Mouse (Mus musculus) liver, adult 2 months (tissue): ENCODE results near the gene Zc3h12d. TPM values are rescaled to one million over a fixed set of nuclear protein-coding genes. Genes with fewer than 3 reads are reported as not detected.

Experiments
- DNase-seq: peaks from one replicate; pipeline ENCODE4 v3.0.0-alpha.2; 2011; ENCODE audit warnings: low read depth, low spot score; ENCODE audit errors: extremely low read depth
- H3K27ac ChIP-seq: fragments of 200-500 bp; replicated peaks from 2 replicates; pipeline ENCODE4 v1.5.1; 2012; ENCODE audit warnings: low read depth, mild to moderate bottlenecking, control low read depth, inconsistent platforms, low read length; ENCODE audit not compliant: insufficient read depth
- H3K27me3 ChIP-seq: fragments of 200-500 bp; 2 replicates; pipeline ENCODE4 v1.6.1; 2012; ENCODE audit warnings: mild to moderate bottlenecking, moderate library complexity, low read length, inconsistent platforms; ENCODE audit not compliant: control insufficient read depth, insufficient read depth
- H3K36me3 ChIP-seq: fragments of 200-500 bp; 2 replicates; pipeline ENCODE4 v1.6.1; 2012; ENCODE audit warnings: low read length, inconsistent platforms; ENCODE audit not compliant: control insufficient read depth, insufficient read depth
- H3K4me1 ChIP-seq: fragments of 200-500 bp; 2 replicates; pipeline ENCODE4 v1.6.1; 2011; ENCODE audit warnings: low read length; ENCODE audit not compliant: control insufficient read depth, insufficient read depth
- H3K4me3 ChIP-seq: fragments of 200-500 bp; 2 replicates; pipeline ENCODE4 v1.5.1; 2011; ENCODE audit warnings: low read depth, mild to moderate bottlenecking, control low read depth, low read length, moderate library complexity; ENCODE audit not compliant: insufficient read depth
- H3K79me2 ChIP-seq: fragments of 200-500 bp; 2 replicates; pipeline ENCODE4 v1.6.1; 2012; ENCODE audit warnings: inconsistent platforms, mild to moderate bottlenecking, low read length, moderate library complexity; ENCODE audit not compliant: control insufficient read depth, insufficient read depth
- H3K9ac ChIP-seq: fragments of 200-500 bp; 2 replicates; pipeline ENCODE4 v1.6.1; 2012; ENCODE audit warnings: low read depth, mild to moderate bottlenecking, control low read depth, inconsistent platforms, low read length
- CTCF ChIP-seq: fragments of 200-500 bp; IDR thresholded peaks from 2 replicates; pipeline ENCODE4 v1.5.1; 2011; ENCODE audit warnings: low read depth, low read length, control low read depth
- POLR2A ChIP-seq: fragments of 200-500 bp; IDR thresholded peaks from 2 replicates; pipeline ENCODE4 v1.6.1; 2011; ENCODE audit warnings: low read length, control low read depth; ENCODE audit not compliant: insufficient read depth; ENCODE audit errors: extremely low read depth
- WGBS: fragments of 180-500 bp; shearing (Covaris S2); methylation state at CpG from one replicate; pipeline ENCODE4 v1.1.7; 2018; 5-methylcytosine and 5-hydroxymethylcytosine counted together
- polyA plus RNA-seq: library from polyadenylated mRNA; depleted of rRNA; stranded (reverse); fragments of >200 nt; gene quantifications from 2 replicates; pipeline ENCODE4 v1.2.3, GENCODE M21; 2012; rRNA removed
- total RNA-seq: library from RNA; depleted of rRNA; stranded (reverse); fragments of >200 nt; gene quantifications from 2 replicates; pipeline ENCODE4 v1.2.3, GENCODE M21; 2014; rRNA removed

The Zc3h12d gene
- total RNA-seq (2.2 and 2.6 TPM in 2 replicates), polyA plus RNA-seq (1.6 TPM in 2 replicates)

- DNase-seq, result peak; percentile 87
- Histone ChIP-seq H3K27ac (peak within 1 kb of the TSS; percentile 38), H3K36me3 (no peaks in the 10 kb centered on the region), H3K27me3 (no peaks in the 10 kb centered on the region), H3K79me2 (no peaks in the 10 kb centered on the region), H3K4me1 (peaks cover 5% of the 10 kb centered on the region), H3K4me3 (peak within 1 kb of the TSS; percentile 41), H3K9ac (peak within 1 kb of the TSS; percentile 47)
- WGBS, result 2% methylated on average over 15 of the region's 15 CpGs
- no peak for TF ChIP-seq POLR2A
Measured at GRCm38 (mm10) chr10:7832171-7832676, at the start of gene Zc3h12d. Gene Zc3h12d (plus strand): TSS chr10:7832470.

- Histone ChIP-seq H3K9ac (no peak overlapping the region), H3K79me2 (no peaks in the 10 kb centered on the region), H3K36me3 (no peaks in the 10 kb centered on the region; the same call in 1 of the 2 replicates), H3K4me3 (no peak overlapping the region), H3K4me1 (no peaks in the 10 kb centered on the region), H3K27me3 (no peaks in the 10 kb centered on the region), H3K27ac (no peak overlapping the region)
- no peak for DNase-seq
- TF ChIP-seq POLR2A (no peak), CTCF (no peak)
- WGBS, result 61% methylated on average over 2 of the region's 2 CpGs
Measured at GRCm38 (mm10) chr10:7787319-7787718, 45.0 kb upstream of the Zc3h12d start.

- TF ChIP-seq CTCF (no peak), POLR2A (no peak)
- Histone ChIP-seq H3K27ac (peak overlapping the region; percentile 49; the same call in 1 of the 2 replicates), H3K4me3 (peak overlapping the region; percentile 84), H3K27me3 (no peaks in the 10 kb centered on the region), H3K36me3 (peaks cover 13% of the 10 kb centered on the region), H3K9ac (peak overlapping the region; percentile 77), H3K4me1 (peaks cover 4% of the 10 kb centered on the region; the same call in 1 of the 2 replicates), H3K79me2 (peaks cover 11% of the 10 kb centered on the region)
- under 1% methylated on average over 10 of the region's 10 CpGs for WGBS
- no peak for DNase-seq
Measured at GRCm38 (mm10) chr10:7792254-7792750, 40.0 kb upstream of the Zc3h12d start.

GRCm38 (mm10) chr10:7792751-7793385, 39.4 kb upstream of the Zc3h12d start, which contains the start of the genes Ginm1 and Ppil4:
Gene Ginm1 (minus strand): TSS chr10:7792824.
Gene Ppil4 (plus strand): TSS chr10:7792891.
- H3K27me3 ChIP-seq, result no peaks in the 10 kb centered on the region
- TF ChIP-seq POLR2A (peak; percentile 81), CTCF (no peak)
- peaks cover 17% of the 10 kb centered on the region for H3K36me3 ChIP-seq
- peaks cover 11% of the 10 kb centered on the region for H3K79me2 ChIP-seq
- peak within 1 kb of the TSS; percentile 92 for H3K9ac ChIP-seq
- peak; percentile 73 for DNase-seq
- peak within 1 kb of the TSS; percentile 84 for H3K4me3 ChIP-seq
- WGBS, result under 1% methylated on average over 52 of the region's 52 CpGs
- peak within 1 kb of the TSS; percentile 83 for H3K27ac ChIP-seq
- H3K4me1 ChIP-seq, result peaks cover 4% of the 10 kb centered on the region; the same call in 1 of the 2 replicates

- Histone ChIP-seq H3K9ac (no peak overlapping the region), H3K4me3 (no peak overlapping the region), H3K27ac (no peak overlapping the region), H3K27me3 (no peaks in the 10 kb centered on the region), H3K4me1 (no peaks in the 10 kb centered on the region), H3K36me3 (peaks cover 77% of the 10 kb centered on the region), H3K79me2 (no peaks in the 10 kb centered on the region; the same call in 1 of the 2 replicates)
- WGBS, result 87% methylated on average over 3 of the region's 3 CpGs
- no peak for DNase-seq
- TF ChIP-seq POLR2A, result no peak
- no peak for TF ChIP-seq CTCF
Measured at GRCm38 (mm10) chr10:7801258-7801657, 31.0 kb upstream of the Zc3h12d start.
